Mouse (Mus musculus) activated CD4-positive, CD25-positive, alpha-beta regulatory T cell, adult 9 weeks (primary cell): ENCODE data around the gene Acod1. TPM values are rescaled to one million over a fixed set of nuclear protein-coding genes. Genes with fewer than 3 reads are reported as not detected.

Experiments
- polyA plus RNA-seq: library from polyadenylated mRNA; unstranded; fragments of 100-300 nt; shearing (Covaris generic); gene quantifications from one replicate; pipeline ENCODE4 v1.2.1, GENCODE M21; 2017

Acod1 gene
- polyA plus RNA-seq, result 0.55 TPM

DNA sequence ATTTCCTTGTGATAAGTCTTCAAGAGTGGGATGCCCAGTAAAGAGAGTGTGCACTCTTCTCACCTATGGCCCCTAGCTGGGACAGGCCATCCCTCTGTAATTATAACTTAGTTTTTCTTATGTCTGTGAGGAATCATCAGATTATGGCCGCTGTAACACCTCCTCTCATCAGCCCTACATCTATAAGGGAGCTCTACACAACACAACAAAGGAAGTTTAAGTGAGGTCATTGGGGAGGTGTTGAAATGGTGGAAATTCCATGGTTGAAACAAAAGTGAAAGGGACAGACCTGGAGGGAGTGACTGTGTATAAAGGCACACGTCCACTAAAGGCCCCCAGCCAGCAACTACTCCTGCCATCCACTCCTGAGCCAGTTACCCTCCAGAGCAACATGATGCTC, at the start of gene Acod1:
TSS of gene Acod1 (plus strand) at position 301 of the 400 bp plus-strand sequence.

DNA sequence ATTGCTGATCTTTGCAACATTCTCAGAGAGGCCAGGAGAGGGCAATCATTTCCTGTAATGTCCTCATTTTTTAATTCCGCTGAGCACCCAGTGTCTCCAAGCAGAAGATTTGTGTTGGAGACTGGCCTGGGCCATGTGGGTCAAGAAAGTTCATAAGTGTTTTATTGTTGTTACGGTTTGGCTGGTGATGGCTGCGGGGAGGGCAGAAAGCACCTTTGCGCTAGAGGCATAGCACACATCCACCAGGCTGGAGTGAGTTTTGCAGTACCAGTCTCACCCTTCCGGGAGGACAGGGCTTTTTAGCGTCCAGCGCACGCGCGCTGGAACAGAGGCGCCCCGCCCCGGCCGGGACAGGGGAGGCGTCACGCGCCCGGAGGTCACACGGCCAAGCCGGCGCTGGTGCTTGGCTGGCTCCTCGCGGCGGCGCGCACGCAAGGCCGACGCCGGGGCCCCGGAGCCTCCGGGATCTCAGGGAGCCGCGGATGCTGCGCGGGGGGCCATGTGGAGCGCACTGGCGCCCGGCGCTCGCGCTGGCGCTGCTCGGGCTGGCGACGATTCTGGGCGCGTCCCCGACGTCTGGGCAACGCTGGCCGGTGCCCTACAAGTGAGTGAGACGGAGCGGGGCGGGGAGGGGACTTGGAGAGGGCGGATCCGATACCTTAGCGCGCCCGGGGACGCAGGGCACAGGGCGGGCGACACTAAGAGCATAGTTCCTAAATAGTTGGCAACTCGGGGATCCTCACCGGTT, 23.3 kb downstream of the Acod1 start, which contains the start of gene Cln5:
TSS of gene Cln5 (plus strand) at position 353 of the 748 bp plus-strand sequence.

DNA sequence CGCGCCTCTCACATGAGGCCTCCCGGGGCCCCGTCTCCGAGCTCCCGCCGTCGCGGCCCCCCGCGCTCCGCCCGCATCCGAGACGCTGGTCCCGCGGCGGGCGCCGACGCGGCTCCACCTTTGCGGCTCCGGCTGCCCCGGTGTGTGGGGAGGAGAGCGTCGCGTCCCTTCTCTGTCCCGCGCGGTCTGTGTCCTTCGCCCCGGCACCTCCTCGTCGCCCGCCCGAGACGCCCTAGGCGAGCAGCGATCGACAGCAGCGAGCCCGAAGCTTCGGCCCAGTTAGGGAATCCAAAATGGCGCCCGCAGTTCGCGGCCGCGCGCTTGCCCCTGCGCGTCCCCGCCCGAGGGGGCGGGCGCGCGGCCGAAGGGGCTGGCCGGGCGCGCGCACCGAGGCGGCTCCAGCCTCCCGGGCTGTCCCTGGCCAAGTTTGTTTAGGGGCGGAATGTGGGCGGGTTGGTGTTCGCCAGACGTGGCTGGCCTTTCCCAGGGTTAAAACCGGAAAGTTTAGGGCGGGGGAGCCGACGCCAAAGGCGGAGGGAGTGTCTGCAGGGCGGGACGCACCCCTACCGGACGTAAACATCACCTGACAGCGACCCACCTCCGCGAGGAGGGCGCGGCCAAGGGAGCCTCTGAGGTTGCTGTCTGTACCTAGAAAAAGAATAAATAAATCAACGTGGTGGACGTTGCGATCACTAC, 52.6 kb downstream of the Acod1 start, which contains the start of gene Fbxl3:
TSS of gene Fbxl3 (minus strand) at position 329 of the 696 bp plus-strand sequence.

Other genes starting within 250 kb of the Acod1 start
- 0.38 TPM for gene Kctd12, start 64.3 kb upstream of the Acod1 start, polyA plus RNA-seq
- 18.1 TPM for gene Cln5, start 23.2 kb downstream of the Acod1 start, polyA plus RNA-seq
- 19.6 TPM for gene Fbxl3, start 52.6 kb downstream of the Acod1 start, polyA plus RNA-seq